Mouse (Mus musculus) midbrain, embryonic 16.5 days (tissue): Measurements from ENCODE around the gene Spag6. TPM values are rescaled to one million over a fixed set of nuclear protein-coding genes. Genes with fewer than 3 reads are reported as not detected.

Source experiments
- ATAC-seq: fragments of 200-750 bp; cut with Nextera tagmentation; 2 replicates; pipeline ENCODE4 v1.8.0; 2017; ENCODE audit warnings: moderate TSS enrichment
- H3K27ac ChIP-seq: fragments of 300-500 bp; sonication (generic); 2 replicates; pipeline ENCODE4 v1.5.1; 2014; ENCODE audit warnings: mild to moderate bottlenecking, low read length, mixed read lengths
- H3K27me3 ChIP-seq: fragments of 300-500 bp; sonication (generic); 2 replicates; pipeline ENCODE4 v1.6.1; 2014; ENCODE audit warnings: low read depth, low read length, mixed read lengths; ENCODE audit not compliant: control insufficient read depth, insufficient read depth
- H3K36me3 ChIP-seq: fragments of 300-500 bp; sonication (generic); 2 replicates; pipeline ENCODE4 v1.6.1; 2014; ENCODE audit warnings: mild to moderate bottlenecking, low read length, moderate library complexity, mixed read lengths; ENCODE audit not compliant: control insufficient read depth, insufficient read depth
- H3K4me1 ChIP-seq: fragments of 300-500 bp; sonication (generic); 2 replicates; pipeline ENCODE4 v1.6.1; 2014; ENCODE audit warnings: mild to moderate bottlenecking, low read length, mixed read lengths; ENCODE audit not compliant: control insufficient read depth, insufficient read depth
- H3K4me2 ChIP-seq: fragments of 300-500 bp; sonication (generic); 2 replicates; pipeline ENCODE4 v1.6.1; 2014; ENCODE audit warnings: mild to moderate bottlenecking, low read length, mixed read lengths
- H3K4me3 ChIP-seq: fragments of 300-500 bp; sonication (generic); 2 replicates; pipeline ENCODE4 v1.5.1; 2014; ENCODE audit warnings: low read depth, mild to moderate bottlenecking, low read length, moderate library complexity, mixed read lengths
- H3K9ac ChIP-seq: fragments of 300-500 bp; sonication (generic); 2 replicates; pipeline ENCODE4 v1.6.1; 2014; ENCODE audit warnings: low read depth, low read length, mixed read lengths
- H3K9me3 ChIP-seq: fragments of 300-500 bp; sonication (generic); replicated peaks from 2 replicates; pipeline ENCODE4 v1.6.1; 2014; ENCODE audit warnings: mild to moderate bottlenecking, low read length, mixed read lengths; ENCODE audit not compliant: control insufficient read depth, poor library complexity, severe bottlenecking
- WGBS: fragments of 180-500 bp; shearing (Covaris S2); extraction: QIAGEN DNeasy Blood & Tissue Kit; methylation state at CpG from one replicate; pipeline ENCODE4 v1.1.7; 2014; 5-methylcytosine and 5-hydroxymethylcytosine counted together
- polyA plus RNA-seq: library from polyadenylated mRNA; unstranded; fragments of >200 nt; fragmentation: Nextera tagmentation; extraction: Ambion mirVana; gene quantifications from 2 replicates; pipeline ENCODE4 v1.2.1, GENCODE M21; 2015

Spag6 gene
- polyA plus RNA-seq: 0.10 TPM in 1 of 2 replicates, not detected in the other

GRCm38 (mm10) chr2:18693871-18694610 is at the start of gene Spag6:
Gene Spag6, plus strand, starts transcription at chr2:18694032.
- Histone ChIP-seq H3K27ac (0 out of 2 replicates have a peak within 1 kb of the TSS, but pooled peaks have one; percentile 47), H3K9ac (peak within 1 kb of the TSS; percentile 53)
- under 1% methylated on average over 51 of the region's 61 CpGs for WGBS

GRCm38 (mm10) chr2:18648563-18648962 is 45.3 kb upstream of the Spag6 start:
- ATAC-seq: no peak
- Histone ChIP-seq H3K36me3 (no peaks in the 10 kb centered on the region), H3K9me3 (no peaks in the 10 kb centered on the region), H3K27ac (no peak overlapping the region), H3K9ac (no peak overlapping the region), H3K4me2 (no peak overlapping the region), H3K4me3 (no peak overlapping the region), H3K4me1 (no peaks in the 10 kb centered on the region), H3K27me3 (no peaks in the 10 kb centered on the region)
- WGBS: 70% methylated on average over 4 of the region's 4 CpGs

More at GRCm38 (mm10) chr2:18693871-18694610, at the start of gene Spag6:
- Histone ChIP-seq H3K36me3 (no peaks in the 10 kb centered on the region), H3K4me2 (peak within 1 kb of the TSS; percentile 56), H3K27me3 (peaks cover 14% of the 10 kb centered on the region), H3K9me3 (no peaks in the 10 kb centered on the region), H3K4me1 (peaks cover 17% of the 10 kb centered on the region), H3K4me3 (peak within 1 kb of the TSS; percentile 44)
- ATAC-seq: peak; percentile 75

GRCm38 (mm10) chr2:18654821-18655220 is 39.0 kb upstream of the Spag6 start:
- Histone ChIP-seq H3K4me1 (no peaks in the 10 kb centered on the region), H3K9me3 (no peaks in the 10 kb centered on the region), H3K36me3 (no peaks in the 10 kb centered on the region), H3K4me2 (no peak overlapping the region), H3K4me3 (no peak overlapping the region), H3K27me3 (no peaks in the 10 kb centered on the region), H3K27ac (no peak overlapping the region), H3K9ac (no peak overlapping the region)
- WGBS: 82% methylated on average over 5 of the region's 5 CpGs
- ATAC-seq: no peak

GRCm38 (mm10) chr2:18664003-18664402 is 29.8 kb upstream of the Spag6 start:
- H3K4me1 ChIP-seq: no peaks in the 10 kb centered on the region
- no peaks in the 10 kb centered on the region for H3K9me3 ChIP-seq
- no peaks in the 10 kb centered on the region for H3K36me3 ChIP-seq
- WGBS: 90% methylated on average over 3 of the region's 3 CpGs
- H3K27ac ChIP-seq: no peak overlapping the region
- no peak overlapping the region for H3K4me2 ChIP-seq
- no peaks in the 10 kb centered on the region; the same call in 1 of the 2 replicates for H3K27me3 ChIP-seq
- ATAC-seq: no peak
- no peak overlapping the region for H3K4me3 ChIP-seq
- no peak overlapping the region for H3K9ac ChIP-seq

GRCm38 (mm10) chr2:18671041-18671440 is 22.8 kb upstream of the Spag6 start:
- Histone ChIP-seq H3K4me3 (no peak overlapping the region), H3K4me1 (peaks cover 13% of the 10 kb centered on the region), H3K9ac (no peak overlapping the region), H3K27ac (no peak overlapping the region), H3K9me3 (no peaks in the 10 kb centered on the region), H3K36me3 (no peaks in the 10 kb centered on the region), H3K4me2 (no peak overlapping the region), H3K27me3 (peaks cover 5% of the 10 kb centered on the region; the same call in 1 of the 2 replicates)
- ATAC-seq: no peak
- WGBS: 7% methylated on average over 6 of the region's 6 CpGs

- Histone ChIP-seq H3K27ac (peak within 1 kb of the TSS; percentile 98), H3K27me3 (peaks cover 5% of the 10 kb centered on the region; the same call in 1 of the 2 replicates), H3K4me2 (peak within 1 kb of the TSS; percentile 85), H3K36me3 (no peaks in the 10 kb centered on the region), H3K9me3 (no peaks in the 10 kb centered on the region), H3K4me3 (peak within 1 kb of the TSS; percentile 93), H3K9ac (peak within 1 kb of the TSS; percentile 99), H3K4me1 (peaks cover 13% of the 10 kb centered on the region)
- WGBS: under 1% methylated on average over 80 of the region's 91 CpGs
- peak; percentile 93 for ATAC-seq
Observed at GRCm38 (mm10) chr2:18672133-18672765, 21.6 kb upstream of the Spag6 start, which contains the start of gene Commd3. Gene Commd3, plus strand, starts transcription at chr2:18672384.

GRCm38 (mm10) chr2:18672766-18673164 is 21.1 kb upstream of the Spag6 start:
- H3K4me2 ChIP-seq: peak overlapping the region; percentile 85
- peak overlapping the region; percentile 98 for H3K27ac ChIP-seq
- H3K27me3 ChIP-seq: peaks cover 5% of the 10 kb centered on the region; the same call in 1 of the 2 replicates
- H3K9ac ChIP-seq: peak overlapping the region; percentile 99
- no peaks in the 10 kb centered on the region for H3K9me3 ChIP-seq
- no peak for ATAC-seq
- H3K4me1 ChIP-seq: peaks cover 13% of the 10 kb centered on the region
- peak overlapping the region; percentile 93 for H3K4me3 ChIP-seq
- no peaks in the 10 kb centered on the region for H3K36me3 ChIP-seq
- WGBS: under 1% methylated on average over 11 of the region's 11 CpGs

GRCm38 (mm10) chr2:18673766-18674165 is 20.1 kb upstream of the Spag6 start:
- Histone ChIP-seq H3K9me3 (no peaks in the 10 kb centered on the region), H3K4me2 (no peak overlapping the region), H3K9ac (no peak overlapping the region), H3K36me3 (no peaks in the 10 kb centered on the region), H3K4me1 (peaks cover 21% of the 10 kb centered on the region), H3K27me3 (peaks cover 5% of the 10 kb centered on the region; the same call in 1 of the 2 replicates), H3K4me3 (no peak overlapping the region), H3K27ac (no peak overlapping the region)
- 54% methylated on average over 4 of the region's 4 CpGs for WGBS
- no peak for ATAC-seq
